Mouse (Mus musculus): ENCODE measurements at regions not wholly inside any gene's neighbourhood (a gene's known extent, or its start where the extent isn't known, plus 50 kb on each side); places are given as distances from the start of the nearest gene placed in this dataset.
A peak's percentile ranks its signal among the peaks of the same experiment; 100 is the strongest.

DNA sequence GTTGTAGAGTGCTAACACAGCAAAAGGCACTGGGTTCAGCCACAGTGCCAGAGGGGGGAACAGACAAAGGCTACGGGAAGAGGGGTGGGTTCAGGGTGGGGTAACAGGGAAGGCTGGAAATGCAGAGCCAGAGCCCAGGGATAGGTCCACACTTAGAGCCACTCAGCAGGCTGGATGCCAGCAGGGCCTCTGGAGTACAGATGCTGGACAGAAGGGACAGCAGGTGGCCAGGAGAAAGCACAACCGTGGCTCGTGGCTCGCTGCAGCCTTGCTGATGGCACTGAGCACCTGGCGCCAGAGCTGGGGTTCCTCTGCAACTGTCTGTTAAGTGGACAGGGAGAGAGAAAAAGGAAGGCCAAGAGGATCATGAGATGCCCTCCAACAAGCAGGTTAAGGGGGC lies 174.2 kb downstream of the Mroh4 start:
- DNase-seq (ENCODE audit: low spot score in 2 of 2) = no peak

DNA sequence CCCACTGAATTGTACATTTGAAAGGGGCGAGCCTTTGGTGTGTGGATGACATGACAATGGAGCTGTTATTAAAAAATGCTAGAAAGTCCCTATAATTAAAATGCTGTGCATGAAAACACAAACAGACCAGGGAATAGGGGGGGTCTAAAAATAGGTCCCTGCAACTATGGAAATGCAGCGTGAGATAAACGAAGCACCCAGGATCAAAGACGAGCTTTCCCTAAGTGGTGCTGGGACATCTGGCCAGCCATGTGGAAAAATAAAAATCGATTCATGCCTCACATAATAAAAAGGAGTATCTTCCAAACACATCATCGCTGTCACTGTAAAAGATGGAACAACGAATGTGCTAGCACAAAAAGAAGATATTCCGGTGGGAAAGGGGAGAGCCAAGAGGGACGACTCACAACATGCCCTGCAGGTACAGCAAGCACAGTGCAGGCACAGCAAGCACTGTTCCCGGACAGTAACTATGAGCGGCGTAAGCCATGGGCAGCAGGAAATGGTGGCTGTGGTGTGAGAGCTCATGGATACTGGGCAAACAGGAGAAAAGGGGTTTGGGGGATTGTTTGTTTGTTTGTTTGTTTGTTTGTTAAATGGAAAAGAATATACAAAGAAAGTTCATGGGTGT lies 176.7 kb downstream of the Mroh4 start:
- no peak for DNase-seq (ENCODE audit: low spot score in 2 of 2)

DNA sequence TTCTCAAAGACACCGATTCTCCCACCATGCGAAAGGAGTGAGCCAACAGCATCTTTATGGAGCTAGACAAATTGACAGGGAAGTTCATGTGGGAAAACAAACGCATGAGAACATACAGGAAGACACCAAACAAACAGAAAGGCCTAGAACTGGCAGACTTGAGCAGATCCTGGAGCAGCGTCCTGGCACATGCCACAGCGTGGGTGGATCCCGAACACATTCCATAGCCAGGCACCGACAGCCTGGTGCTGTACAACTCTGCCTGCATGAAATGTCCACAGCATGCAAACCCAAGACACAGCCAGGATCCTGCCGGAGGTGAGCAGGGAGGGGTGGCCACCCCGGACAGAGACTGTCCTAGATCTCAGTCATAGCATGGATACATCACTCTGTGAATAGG lies 177.2 kb downstream of the Mroh4 start:
- no peak for DNase-seq (ENCODE audit: low spot score in 2 of 2)

DNA sequence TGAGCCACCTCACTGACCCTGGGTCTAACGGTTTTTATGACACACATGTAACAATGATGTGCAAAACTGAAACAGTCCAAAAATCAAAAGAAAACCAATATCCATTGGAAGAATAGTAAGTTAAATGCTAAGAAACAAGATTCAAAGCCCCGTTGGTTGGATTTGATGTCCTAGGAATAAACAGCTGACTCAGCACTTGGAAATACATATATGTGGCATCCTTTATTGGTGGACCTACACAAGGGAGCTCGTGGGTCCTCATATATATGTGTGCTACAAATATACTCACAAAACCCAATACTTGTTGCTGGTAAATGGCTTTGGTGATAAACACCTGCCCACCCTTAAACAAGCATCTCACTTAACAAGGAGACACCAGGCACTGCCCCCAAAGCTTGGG lies 178.2 kb downstream of the Mroh4 start:
- DNase-seq (ENCODE audit: low spot score in 2 of 2) = no peak

DNA sequence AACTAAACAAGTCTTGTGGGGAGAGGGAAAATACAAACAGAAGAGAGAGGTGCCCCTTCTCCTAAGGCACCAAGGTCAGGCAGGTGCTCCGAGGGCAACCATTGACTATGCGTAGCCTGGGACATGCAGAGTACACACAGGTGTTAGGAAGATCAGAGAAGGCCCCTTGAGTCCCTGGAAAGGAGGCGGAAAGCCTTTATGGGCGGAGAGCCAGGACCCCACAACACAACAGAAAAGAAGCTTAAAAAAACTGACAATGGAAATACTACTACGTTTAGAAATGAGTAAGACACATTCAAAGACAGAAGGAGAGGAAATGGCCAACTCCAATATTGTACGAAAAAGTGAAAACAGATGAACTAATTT lies 179.5 kb downstream of the Mroh4 start:
- DNase-seq (ENCODE audit: low spot score in 2 of 2) = no peak

DNA sequence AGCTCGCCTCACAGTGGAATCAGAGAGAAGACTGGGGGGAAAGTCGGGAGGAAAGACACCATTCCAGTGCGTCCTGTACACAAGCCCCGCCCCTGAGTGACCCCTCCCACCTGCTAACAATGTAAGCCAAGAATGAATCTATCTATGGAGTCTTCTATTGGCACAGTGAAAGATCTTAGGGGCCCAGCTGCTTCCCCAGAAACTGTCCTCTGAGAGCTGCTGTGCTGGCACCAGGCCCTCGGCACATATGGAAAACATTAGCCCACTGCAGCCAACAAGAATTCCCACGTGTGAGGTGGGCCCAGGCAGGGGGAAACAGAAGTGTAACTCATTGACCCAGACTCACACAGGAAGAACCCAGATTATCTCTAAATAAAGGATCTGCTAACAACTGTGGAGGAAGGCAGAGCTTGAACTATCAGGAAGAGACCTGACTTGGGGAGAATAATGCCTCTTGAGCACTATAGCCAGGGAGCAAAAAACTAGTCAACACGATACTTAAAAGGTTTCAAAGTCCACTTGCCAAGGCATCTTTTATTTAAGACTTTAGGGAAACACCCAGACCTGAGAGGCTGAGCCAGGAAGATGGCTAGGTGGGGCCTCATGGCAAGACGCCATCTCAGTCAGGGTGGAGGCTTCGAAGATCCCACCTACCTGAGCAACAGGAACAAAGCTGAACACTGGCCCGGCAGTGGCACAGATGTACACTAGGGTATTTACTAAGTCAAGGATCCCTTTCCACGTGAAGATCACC lies 180.1 kb downstream of the Mroh4 start:
- no peak for DNase-seq (ENCODE audit: low spot score in 2 of 2)

DNA sequence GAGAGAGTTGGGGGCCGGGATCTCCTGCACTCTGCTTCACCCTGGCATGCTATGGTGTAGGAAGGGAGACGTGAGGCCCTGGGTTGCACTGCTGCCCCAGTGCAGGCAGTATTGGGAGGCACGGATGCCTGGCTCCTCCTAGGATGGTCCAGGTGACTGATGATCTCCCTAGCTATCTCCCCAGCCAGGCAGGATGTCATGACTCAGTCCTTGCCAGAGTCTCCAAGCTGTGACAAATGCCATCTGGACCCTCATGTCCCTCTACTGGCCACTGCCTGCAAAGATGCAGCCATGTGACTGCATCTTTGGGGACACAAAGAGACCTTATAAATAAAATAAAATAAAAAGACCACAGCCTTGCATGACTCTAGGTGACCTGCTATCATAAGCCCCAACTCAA lies 181.6 kb downstream of the Mroh4 start:
- no peak for DNase-seq (ENCODE audit: low spot score in 2 of 2)

DNA sequence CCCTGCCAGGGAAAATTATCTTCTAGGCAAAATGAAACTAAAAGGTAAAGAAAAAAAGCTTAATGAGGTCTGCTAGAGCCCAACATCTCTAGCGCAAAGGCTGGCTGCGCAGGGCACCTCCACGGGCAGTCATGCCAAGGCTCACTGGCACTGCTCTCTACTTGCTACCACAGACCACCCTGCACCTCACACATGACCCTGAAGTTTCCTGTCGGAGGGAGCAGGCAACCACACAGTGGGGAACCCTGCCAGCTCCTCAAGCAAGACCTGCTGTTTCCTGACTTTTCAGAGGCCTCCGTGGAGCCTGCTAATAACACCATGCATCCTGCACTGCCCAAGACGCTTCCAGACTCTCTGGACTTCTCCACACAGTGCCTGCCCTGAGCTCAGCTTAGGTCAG lies 182.3 kb downstream of the Mroh4 start:
- no peak for DNase-seq (ENCODE audit: low spot score in 2 of 2)

DNA sequence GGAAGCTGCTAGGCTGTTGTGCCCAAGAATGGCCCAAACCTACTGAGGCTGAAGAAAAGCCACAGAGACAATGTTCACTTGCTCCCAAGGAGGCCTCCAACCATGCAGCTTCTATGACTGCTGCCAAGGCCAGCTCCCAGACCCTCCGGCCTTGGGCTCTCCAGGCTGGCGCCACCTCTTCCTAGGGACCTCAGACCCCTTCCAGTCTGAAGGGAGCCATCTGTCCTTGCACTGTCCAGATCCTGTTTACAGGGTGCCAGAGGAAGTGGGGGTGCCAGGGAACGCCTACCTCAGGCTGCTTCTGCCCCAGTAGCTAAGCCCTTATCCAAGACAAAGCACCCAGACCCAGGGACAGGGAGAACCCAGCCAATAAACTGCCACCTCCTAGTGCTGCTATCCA lies 183.7 kb downstream of the Mroh4 start:
- no peak for DNase-seq (ENCODE audit: low spot score in 2 of 2)

DNA sequence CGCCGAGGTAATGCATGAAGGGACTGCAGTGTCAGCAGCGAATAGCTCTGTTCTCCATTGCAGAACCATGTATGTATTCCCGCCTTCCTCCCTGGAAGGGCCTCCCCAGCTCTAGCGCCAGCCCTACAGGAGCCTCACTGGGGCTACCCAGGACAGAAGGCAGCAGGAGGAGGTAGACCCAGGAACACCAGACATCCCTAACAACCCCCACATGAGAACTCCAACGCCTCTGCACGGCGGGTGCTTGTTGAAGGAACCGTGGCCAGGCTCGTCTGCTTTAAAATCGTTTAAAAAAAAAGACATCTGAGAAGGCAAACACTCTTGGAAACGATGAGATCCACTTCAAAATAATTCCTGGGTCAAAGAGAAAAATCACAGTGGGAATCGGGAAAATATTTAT lies 194.3 kb downstream of the Mroh4 start:
- no peak for DNase-seq (ENCODE audit: low spot score in 2 of 2)

DNA sequence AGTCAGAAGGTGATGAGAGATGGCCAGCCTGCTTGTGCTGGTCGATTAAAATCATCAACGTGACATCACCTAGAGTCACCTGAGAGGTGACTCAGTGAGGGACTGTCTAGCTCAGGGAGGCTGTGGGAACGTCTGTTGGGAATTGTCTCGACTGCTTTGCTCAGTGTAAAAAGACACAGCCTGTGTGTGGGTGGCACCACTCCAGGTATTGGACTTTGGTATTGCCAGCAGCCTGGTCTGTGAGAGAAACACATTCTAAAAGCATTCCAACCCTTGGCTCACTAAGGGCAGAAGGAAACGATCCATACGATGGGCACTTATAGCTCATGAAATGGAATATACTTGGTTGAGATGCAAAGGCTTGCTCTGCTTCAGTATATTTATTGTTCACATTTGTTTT lies 209.2 kb downstream of the Mroh4 start:
- no peak for DNase-seq (ENCODE audit: low spot score in 2 of 2)

DNA sequence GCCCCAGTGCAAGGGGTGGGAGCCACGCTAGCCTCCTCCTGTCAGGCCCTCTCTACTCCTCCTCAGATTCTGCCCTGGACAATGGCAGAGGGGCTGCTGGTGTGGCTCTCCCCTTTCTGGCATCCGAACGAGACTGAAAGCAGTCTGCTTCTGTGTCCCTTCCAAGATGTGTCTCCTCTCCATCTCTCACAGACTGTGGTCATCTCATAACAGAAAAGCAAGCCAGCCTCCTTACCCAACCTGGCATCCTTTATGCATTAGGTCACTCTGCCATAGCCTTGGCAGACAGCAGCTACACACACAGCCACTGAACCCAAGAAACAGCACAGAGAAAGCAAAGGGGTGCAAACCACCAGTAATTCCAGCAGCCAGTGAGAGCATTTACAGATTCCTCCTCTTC lies 213.2 kb downstream of the Mroh4 start:
- DNase-seq (ENCODE audit: low spot score in 2 of 2) = no peak

DNA sequence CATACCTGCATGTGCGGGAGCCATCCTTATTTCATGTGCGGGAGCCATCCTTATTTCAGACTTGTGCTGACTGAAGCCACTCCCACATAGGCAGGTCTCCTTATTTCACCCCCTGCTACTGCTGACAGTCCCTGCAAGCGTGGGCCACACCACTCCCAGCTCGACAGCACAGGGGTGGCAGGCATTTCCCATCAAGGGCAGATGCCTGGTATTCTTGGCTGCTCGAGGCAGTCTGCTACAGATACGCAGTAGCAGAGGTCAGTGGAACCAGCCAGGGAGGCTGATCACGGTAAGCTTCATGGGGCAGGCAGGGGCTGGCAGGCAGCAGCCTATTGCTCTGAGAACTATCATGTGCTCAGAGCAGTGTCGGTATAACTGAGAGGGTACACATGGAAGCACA lies 215.6 kb downstream of the Mroh4 start:
- no peak for DNase-seq (ENCODE audit: low spot score in 2 of 2)

DNA sequence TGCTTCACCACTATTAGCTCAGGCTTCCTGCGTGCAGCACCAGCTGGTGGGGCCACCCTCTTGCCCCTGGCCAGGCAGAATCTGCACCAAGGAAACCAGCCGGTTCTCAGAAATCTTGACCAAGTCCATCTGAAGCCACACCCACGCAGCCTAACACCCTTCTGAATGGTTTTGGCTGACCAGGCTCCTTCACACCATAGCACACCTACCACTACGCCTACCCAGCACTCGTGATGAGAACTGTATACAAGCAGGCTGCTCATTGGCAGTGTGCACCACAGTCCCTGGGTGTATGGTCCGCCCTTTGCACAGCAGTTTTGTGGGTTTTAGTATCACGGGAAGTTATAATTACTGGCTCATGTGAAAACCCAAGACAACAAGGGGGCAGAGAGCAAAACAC lies 217.5 kb downstream of the Mroh4 start:
- DNase-seq (ENCODE audit: low spot score in 2 of 2) = no peak

DNA sequence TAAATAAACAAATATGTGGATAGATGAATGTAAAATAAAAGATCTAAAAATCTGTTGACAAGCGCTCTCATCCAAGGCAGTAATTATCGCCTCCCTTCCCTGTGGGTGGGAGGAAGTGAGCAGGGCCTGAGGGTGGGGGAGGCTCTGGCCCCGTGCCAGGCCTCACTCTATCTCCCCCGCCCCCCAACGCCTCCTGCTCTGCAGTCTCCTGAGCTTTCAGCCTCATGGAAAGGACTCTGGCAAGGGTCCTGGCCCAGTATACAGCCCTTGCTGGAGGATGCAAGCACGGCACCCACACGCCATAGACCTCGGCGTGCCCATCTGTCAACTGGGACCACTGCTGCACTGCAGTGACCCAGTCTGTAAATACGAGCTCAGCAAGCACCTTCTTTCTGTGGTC lies 222.9 kb downstream of the Mroh4 start:
- no peak for DNase-seq (ENCODE audit: low spot score in 2 of 2)

DNA sequence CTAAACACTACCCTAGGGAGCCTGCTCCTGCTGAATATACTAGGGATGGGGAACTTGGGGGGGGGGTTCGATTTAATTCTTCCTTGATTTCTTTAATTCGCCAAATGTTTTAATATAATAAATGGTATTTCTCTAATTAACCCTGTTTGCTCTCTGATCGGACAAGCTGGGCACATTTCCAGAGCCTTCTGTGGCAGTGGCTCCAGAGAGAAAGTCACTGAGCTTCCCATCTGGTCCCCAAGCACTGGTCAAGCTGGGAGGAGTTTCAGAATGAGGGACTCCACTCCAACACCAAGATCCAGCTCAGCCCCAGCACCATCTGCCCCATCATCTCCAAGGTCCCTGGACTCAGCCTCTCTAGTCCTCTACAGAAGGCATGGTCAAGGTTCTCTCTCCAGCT lies 223.9 kb downstream of the Mroh4 start:
- no peak for DNase-seq (ENCODE audit: low spot score in 2 of 2)

DNA sequence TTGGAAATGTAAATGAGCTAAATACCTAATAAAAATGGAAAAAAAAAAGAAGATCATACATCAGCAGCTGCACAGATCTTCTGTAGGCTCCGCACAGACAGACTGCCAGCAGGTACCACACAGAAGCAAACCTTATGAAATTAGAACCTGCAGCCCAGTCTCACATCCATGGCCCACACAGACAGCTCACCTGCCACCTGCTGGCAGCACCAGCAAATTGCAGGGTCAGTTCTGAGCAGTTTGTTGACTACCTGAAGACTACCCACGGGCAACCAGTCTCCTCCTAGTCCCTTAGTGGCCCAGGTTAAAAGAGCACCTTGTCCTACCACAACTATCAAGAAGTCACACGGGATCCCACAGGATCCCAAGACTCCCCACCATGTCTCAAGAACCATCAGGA lies 225.1 kb downstream of the Mroh4 start:
- peak in 1 of 2 experiments; percentile 35 for DNase-seq (ENCODE audit: low spot score in 2 of 2)

DNA sequence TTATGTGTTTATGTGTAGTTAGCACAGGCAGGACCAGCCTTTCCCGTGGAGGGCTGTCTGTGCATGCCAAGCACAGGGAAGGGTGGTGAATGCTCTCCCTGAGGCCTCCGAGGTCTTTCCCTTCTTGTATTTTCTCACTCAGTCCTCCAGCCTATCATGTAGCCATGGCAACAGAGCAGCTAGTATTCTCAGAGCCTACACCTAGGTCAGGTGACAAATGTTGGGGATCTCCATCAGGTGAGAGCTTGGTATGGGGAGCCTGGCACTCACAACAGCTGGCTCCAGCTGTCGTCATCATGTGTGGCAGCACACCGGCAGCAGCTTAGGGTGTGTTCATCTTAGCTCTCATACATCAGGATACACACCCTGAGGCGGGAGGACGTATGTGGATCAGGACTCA lies 231.3 kb downstream of the Mroh4 start:
- no peak for DNase-seq (ENCODE audit: low spot score in 2 of 2)

DNA sequence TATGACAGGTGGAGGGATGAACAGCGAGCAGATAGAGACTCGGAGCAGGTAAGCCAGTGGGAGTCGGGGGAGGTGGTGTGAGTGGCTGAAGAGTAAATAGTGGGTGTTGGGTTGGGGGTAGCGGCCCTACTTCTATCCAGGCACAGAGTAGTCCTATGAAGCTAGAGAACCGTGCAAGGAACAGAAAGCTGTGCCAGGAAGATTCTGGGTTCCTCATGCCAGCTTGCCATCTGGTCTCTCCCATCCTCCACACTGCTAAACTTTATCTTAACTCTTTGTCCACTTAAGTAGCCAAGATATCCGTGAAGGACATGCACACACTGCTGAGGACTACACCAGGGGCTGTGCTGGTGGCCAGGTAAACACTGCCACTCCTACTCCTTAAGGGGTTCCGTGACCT lies 234.9 kb downstream of the Mroh4 start:
- no peak for DNase-seq (ENCODE audit: low spot score in 2 of 2)

DNA sequence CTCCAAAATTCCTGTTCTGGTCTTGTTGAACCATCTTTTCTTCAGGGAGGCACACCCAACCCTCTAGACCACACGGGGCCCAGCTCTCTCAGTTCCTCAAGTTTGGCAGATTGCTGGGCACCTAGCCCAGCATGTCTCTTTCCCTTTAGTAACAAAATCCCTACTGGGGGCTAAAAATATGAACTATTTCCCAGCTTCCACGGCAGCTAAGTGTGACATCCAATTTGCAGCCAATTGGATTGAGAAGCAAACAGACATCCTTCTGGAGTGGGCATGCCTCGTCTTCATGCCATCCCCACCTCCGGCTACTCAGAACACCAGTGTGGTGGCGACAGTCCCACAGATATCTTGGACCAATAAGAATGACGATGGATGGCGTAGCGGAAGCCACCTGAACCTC lies 240.1 kb downstream of the Mroh4 start:
- no peak for DNase-seq (ENCODE audit: low spot score in 2 of 2)

DNA sequence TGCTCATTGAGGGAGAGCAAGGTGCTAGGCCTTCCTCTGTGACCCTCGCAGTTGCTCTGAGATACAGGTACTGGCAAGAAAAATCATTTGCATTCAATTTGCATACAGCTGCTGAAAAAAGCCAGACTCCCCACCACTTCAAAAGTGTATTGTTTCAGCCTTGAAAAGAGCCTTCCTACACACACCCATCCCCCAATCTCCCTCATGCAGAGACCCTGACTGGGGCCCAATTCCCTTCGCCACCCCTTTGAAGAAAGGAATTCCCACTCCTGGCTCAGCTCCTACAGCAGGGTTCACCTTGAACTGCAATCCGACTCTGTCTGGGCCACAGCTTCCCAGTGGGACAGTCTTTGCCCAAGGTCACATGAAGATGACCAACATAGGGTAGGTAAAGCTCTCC lies 248.6 kb downstream of the Mroh4 start:
- no peak for DNase-seq (ENCODE audit: low spot score in 2 of 2)

DNA sequence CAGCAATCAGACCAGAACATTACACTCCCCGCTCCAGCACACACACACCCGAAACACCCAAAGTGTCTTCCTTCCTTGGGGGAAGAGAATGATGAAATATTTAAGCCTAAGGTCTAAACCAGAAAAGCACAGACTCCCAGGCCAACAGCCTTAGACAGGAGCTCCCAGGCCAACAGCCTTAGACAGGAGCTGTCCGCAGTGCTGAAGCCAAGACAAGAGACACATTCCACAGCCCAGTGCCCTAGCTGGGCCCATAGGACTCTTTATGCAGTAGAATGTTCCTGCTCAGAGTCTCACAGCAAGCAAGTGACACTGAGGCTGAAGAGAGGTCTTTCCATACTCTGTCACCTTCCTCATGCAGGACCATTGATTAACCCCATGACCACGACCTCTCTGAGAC lies 253.6 kb downstream of the Mroh4 start:
- peak in 1 of 2 experiments; percentile 23 for DNase-seq (ENCODE audit: low spot score in 2 of 2)

DNA sequence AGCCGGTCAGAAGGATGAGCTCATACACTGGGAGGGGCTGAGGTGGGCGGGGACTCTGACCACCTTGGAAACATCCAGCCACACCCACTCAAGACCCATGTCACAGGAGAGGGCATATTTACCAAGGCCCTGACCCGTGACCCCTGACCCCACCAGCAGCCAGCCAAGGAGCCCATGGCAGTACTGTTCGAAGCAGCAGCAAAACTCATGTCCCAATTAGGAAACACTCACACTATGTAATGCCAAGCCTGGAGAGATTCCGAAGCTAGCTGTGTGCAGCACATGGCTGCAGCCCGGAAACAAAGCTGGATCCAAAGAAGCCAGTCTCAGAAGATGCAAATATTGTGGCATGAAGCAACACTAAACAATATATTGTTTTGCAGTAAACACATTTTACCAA lies 256.8 kb downstream of the Mroh4 start:
- no peak for DNase-seq (ENCODE audit: low spot score in 2 of 2)

DNA sequence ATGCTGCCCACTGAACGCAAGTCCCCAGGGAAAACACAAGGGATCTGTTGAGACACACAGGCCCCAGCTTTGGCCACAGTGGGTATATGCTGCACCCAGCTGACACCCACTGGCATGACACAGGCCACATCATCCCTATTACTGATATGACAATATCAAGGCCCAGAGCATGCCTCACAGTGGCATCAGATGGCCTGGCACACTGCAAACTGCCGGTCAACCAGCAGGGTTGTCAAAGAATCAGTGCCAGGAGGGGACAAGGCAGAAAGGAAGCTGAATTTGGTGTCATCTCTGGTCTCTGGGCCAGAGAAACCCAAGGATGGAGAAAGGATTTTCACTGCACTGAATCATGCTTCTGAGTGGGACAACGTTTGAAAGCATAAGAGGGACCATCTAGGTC lies 266.7 kb downstream of the Mroh4 start:
- no peak for DNase-seq (ENCODE audit: low spot score in 2 of 2)
